Mouse (Mus musculus) erythroblast, embryonic 14.5 days (primary cell): ENCODE results near the gene Pgbd1. TPM values are rescaled to one million over a fixed set of nuclear protein-coding genes. Genes with fewer than 3 reads are reported as not detected.

Experiments used
- H3K27me3 ChIP-seq: 2 replicates; pipeline ENCODE4 v1.6.1; 2012; ENCODE audit warnings: inconsistent platforms; ENCODE audit not compliant: control insufficient read depth
- H3K36me3 ChIP-seq: 2 replicates; pipeline ENCODE4 v1.6.1; 2012; ENCODE audit warnings: mild to moderate bottlenecking, inconsistent platforms; ENCODE audit not compliant: control insufficient read depth
- H3K4me1 ChIP-seq: 2 replicates; pipeline ENCODE4 v1.6.1; 2012; ENCODE audit warnings: inconsistent platforms; ENCODE audit not compliant: control insufficient read depth
- H3K4me3 ChIP-seq: replicated peaks from 2 replicates; pipeline ENCODE3; 2012; ENCODE audit warnings: moderate library complexity, mild to moderate bottlenecking, inconsistent platforms
- H3K9me3 ChIP-seq: 2 replicates; pipeline ENCODE4 v1.6.1; 2012; ENCODE audit warnings: low read length, inconsistent platforms, mixed read lengths; ENCODE audit not compliant: control insufficient read depth
- GATA1 ChIP-seq: IDR thresholded peaks from 2 replicates; pipeline ENCODE4 v1.6.1; 2012; ENCODE audit warnings: low read length, inconsistent platforms, mixed read lengths
- TAL1 ChIP-seq: IDR thresholded peaks from 3 replicates; pipeline ENCODE4 v1.6.1; 2012; ENCODE audit warnings: low read length, inconsistent platforms, mixed read lengths
- polyA plus RNA-seq: library from polyadenylated mRNA; stranded (reverse); fragments of >175 nt; gene quantifications from 2 replicates; pipeline ENCODE4 v1.2.3, GENCODE M21; 2012

The Pgbd1 gene
- polyA plus RNA-seq, 1 experiment: 0.04 TPM

GRCm38 (mm10) chr13:21423301-21423700, 17.6 kb downstream of the Pgbd1 start:
- H3K9me3 ChIP-seq: no peaks in the 10 kb centered on the region
- peaks cover 63% of the 10 kb centered on the region for H3K4me1 ChIP-seq
- peaks cover 14% of the 10 kb centered on the region for H3K36me3 ChIP-seq
- H3K4me3 ChIP-seq: no peak overlapping the region
- no peaks in the 10 kb centered on the region for H3K27me3 ChIP-seq
- TF ChIP-seq TAL1: no peak
- no peak for TF ChIP-seq GATA1

GRCm38 (mm10) chr13:21418865-21419264, 22.0 kb downstream of the Pgbd1 start:
- TF ChIP-seq GATA1 (peak; percentile 96), TAL1 (peak; percentile 92)
- peak overlapping the region; percentile 44 for H3K4me3 ChIP-seq
- H3K27me3 ChIP-seq: no peaks in the 10 kb centered on the region
- peaks cover 90% of the 10 kb centered on the region for H3K4me1 ChIP-seq
- peaks cover 7% of the 10 kb centered on the region for H3K36me3 ChIP-seq
- H3K9me3 ChIP-seq: no peaks in the 10 kb centered on the region

GRCm38 (mm10) chr13:21417298-21418010, 23.4 kb downstream of the Pgbd1 start:
- TF ChIP-seq TAL1 (no peak), GATA1 (no peak)

GRCm38 (mm10) chr13:21415750-21416149, 25.1 kb downstream of the Pgbd1 start:
- TF ChIP-seq TAL1 (no peak; the same call in 2 of the 3 replicates), GATA1 (no peak)
- Histone ChIP-seq H3K27me3 (no peaks in the 10 kb centered on the region), H3K4me3 (no peak overlapping the region), H3K36me3 (peaks cover 4% of the 10 kb centered on the region), H3K9me3 (no peaks in the 10 kb centered on the region), H3K4me1 (peaks cover 81% of the 10 kb centered on the region)

More at GRCm38 (mm10) chr13:21417298-21418010, 23.4 kb downstream of the Pgbd1 start:
- no peaks in the 10 kb centered on the region for H3K27me3 ChIP-seq
- peaks cover 88% of the 10 kb centered on the region for H3K4me1 ChIP-seq
- no peak overlapping the region for H3K4me3 ChIP-seq
- H3K9me3 ChIP-seq: no peaks in the 10 kb centered on the region
- peaks cover 7% of the 10 kb centered on the region for H3K36me3 ChIP-seq

GRCm38 (mm10) chr13:21415266-21415665, 25.6 kb downstream of the Pgbd1 start:
- H3K9me3 ChIP-seq: no peaks in the 10 kb centered on the region
- H3K4me1 ChIP-seq: peaks cover 77% of the 10 kb centered on the region
- TF ChIP-seq GATA1 (peak; percentile 46), TAL1 (no peak)
- peaks cover 4% of the 10 kb centered on the region for H3K36me3 ChIP-seq
- peak overlapping the region; percentile 54 for H3K4me3 ChIP-seq
- no peaks in the 10 kb centered on the region for H3K27me3 ChIP-seq

GRCm38 (mm10) chr13:21414231-21415212, 26.3 kb downstream of the Pgbd1 start:
- H3K27me3 ChIP-seq: no peaks in the 10 kb centered on the region
- H3K36me3 ChIP-seq: peaks cover under 1% of the 10 kb centered on the region
- peak; percentile 83 for TF ChIP-seq GATA1
- TF ChIP-seq TAL1: no peak
- H3K9me3 ChIP-seq: no peaks in the 10 kb centered on the region
- peak overlapping the region; percentile 54 for H3K4me3 ChIP-seq
- peaks cover 70% of the 10 kb centered on the region for H3K4me1 ChIP-seq

GRCm38 (mm10) chr13:21408805-21409459, 31.9 kb downstream of the Pgbd1 start:
- no peaks in the 10 kb centered on the region for H3K27me3 ChIP-seq
- peak overlapping the region; percentile 64 for H3K4me3 ChIP-seq
- no peak for TF ChIP-seq GATA1
- TF ChIP-seq TAL1: no peak
- H3K36me3 ChIP-seq: no peaks in the 10 kb centered on the region
- no peaks in the 10 kb centered on the region for H3K9me3 ChIP-seq
- peaks cover 37% of the 10 kb centered on the region for H3K4me1 ChIP-seq

- H3K4me1 ChIP-seq: peaks cover 33% of the 10 kb centered on the region
- TF ChIP-seq GATA1 (no peak), TAL1 (no peak)
- no peaks in the 10 kb centered on the region for H3K27me3 ChIP-seq
- H3K4me3 ChIP-seq: peak overlapping the region; percentile 64
- H3K9me3 ChIP-seq: no peaks in the 10 kb centered on the region
- H3K36me3 ChIP-seq: no peaks in the 10 kb centered on the region
Measured at GRCm38 (mm10) chr13:21407969-21408804, 32.7 kb downstream of the Pgbd1 start.
